Mouse (Mus musculus) kidney, embryonic 16.5 days (tissue): ENCODE results near the gene Thsd1. TPM values are rescaled to one million over a fixed set of nuclear protein-coding genes. Genes with fewer than 3 reads are reported as not detected.

Experiments used
- ATAC-seq: fragments of 200-750 bp; cut with Nextera tagmentation; 2 replicates; pipeline ENCODE4 v1.8.0; 2017; ENCODE audit warnings: moderate TSS enrichment; ENCODE audit not compliant: low FRiP score, low TSS enrichment
- H3K27ac ChIP-seq: fragments of 300-500 bp; sonication (generic); 2 replicates; pipeline ENCODE4 v1.5.1; 2014; ENCODE audit warnings: low read length
- H3K27me3 ChIP-seq: fragments of 300-500 bp; sonication (generic); 2 replicates; pipeline ENCODE4 v1.6.1; 2014; ENCODE audit warnings: low read length, control low read depth, mixed read lengths; ENCODE audit not compliant: insufficient read depth
- H3K36me3 ChIP-seq: fragments of 300-500 bp; sonication (generic); 2 replicates; pipeline ENCODE4 v1.6.1; 2014; ENCODE audit warnings: low read length, control low read depth, mixed read lengths; ENCODE audit not compliant: insufficient read depth
- H3K4me1 ChIP-seq: fragments of 300-500 bp; sonication (generic); 2 replicates; pipeline ENCODE4 v1.6.1; 2014; ENCODE audit warnings: low read length, control low read depth, mixed read lengths; ENCODE audit not compliant: insufficient read depth
- H3K4me2 ChIP-seq: fragments of 300-500 bp; sonication (generic); replicated peaks from 2 replicates; pipeline ENCODE4 v1.6.1; 2014; ENCODE audit warnings: low read depth, low read length
- H3K4me3 ChIP-seq: fragments of 300-500 bp; sonication (generic); 2 replicates; pipeline ENCODE4 v1.5.1; 2014; ENCODE audit warnings: mild to moderate bottlenecking, low read length
- H3K9ac ChIP-seq: fragments of 300-500 bp; sonication (generic); replicated peaks from 2 replicates; pipeline ENCODE4 v1.6.1; 2014; ENCODE audit warnings: low read length
- H3K9me3 ChIP-seq: fragments of 300-500 bp; sonication (generic); 2 replicates; pipeline ENCODE4 v1.6.1; 2016; ENCODE audit warnings: low read length, control low read depth
- WGBS: fragments of 180-500 bp; shearing (Covaris S2); extraction: QIAGEN DNeasy Blood & Tissue Kit; methylation state at CpG from one replicate; pipeline ENCODE4 v1.1.7; 2014; 5-methylcytosine and 5-hydroxymethylcytosine counted together
- polyA plus RNA-seq: library from polyadenylated mRNA; unstranded; fragments of >200 nt; fragmentation: Nextera tagmentation; extraction: Ambion mirVana; gene quantifications from 2 replicates; pipeline ENCODE4 v1.2.1, GENCODE M21; 2015

Gene Thsd1
- polyA plus RNA-seq, 1 experiment from 2014 or later = 18.1 TPM

GRCm38 (mm10) chr8:22260091-22260722 lies 33.1 kb downstream of the Thsd1 start:
- Histone ChIP-seq H3K4me3 (no peak overlapping the region), H3K27ac (peak overlapping the region; percentile 11; the same call in 1 of the 2 replicates), H3K27me3 (no peaks in the 10 kb centered on the region), H3K9ac (no peak overlapping the region), H3K36me3 (no peaks in the 10 kb centered on the region), H3K4me2 (no peak overlapping the region), H3K4me1 (no peaks in the 10 kb centered on the region; the same call in 1 of the 2 replicates), H3K9me3 (no peaks in the 10 kb centered on the region)
- ATAC-seq = no peak
- WGBS = 38% methylated on average over 9 of the region's 9 CpGs

- no peaks in the 10 kb centered on the region for H3K9me3 ChIP-seq
- H3K4me3 ChIP-seq = no peak overlapping the region
- no peak for ATAC-seq
- WGBS = 93% methylated on average over 3 of the region's 3 CpGs
- H3K27me3 ChIP-seq = no peaks in the 10 kb centered on the region
- H3K4me1 ChIP-seq = no peaks in the 10 kb centered on the region; the same call in 1 of the 2 replicates
- H3K27ac ChIP-seq = no peak overlapping the region
- H3K36me3 ChIP-seq = no peaks in the 10 kb centered on the region
- H3K4me2 ChIP-seq = no peak overlapping the region
- no peak overlapping the region for H3K9ac ChIP-seq
These were observed 35.2 kb downstream of the Thsd1 start for GRCm38 (mm10) chr8:22262267-22262666.

- WGBS = 79% methylated on average over 6 of the region's 6 CpGs
- Histone ChIP-seq H3K4me1 (no peaks in the 10 kb centered on the region; the same call in 1 of the 2 replicates), H3K4me3 (no peak overlapping the region), H3K9ac (no peak overlapping the region), H3K27me3 (no peaks in the 10 kb centered on the region), H3K36me3 (no peaks in the 10 kb centered on the region), H3K4me2 (no peak overlapping the region), H3K9me3 (no peaks in the 10 kb centered on the region), H3K27ac (no peak overlapping the region)
- ATAC-seq = no peak
These were observed 37.2 kb downstream of the Thsd1 start for GRCm38 (mm10) chr8:22264292-22264691.

GRCm38 (mm10) chr8:22264787-22265186 lies 37.7 kb downstream of the Thsd1 start:
- H3K4me1 ChIP-seq = no peaks in the 10 kb centered on the region; the same call in 1 of the 2 replicates
- no peak overlapping the region for H3K4me2 ChIP-seq
- H3K27ac ChIP-seq = no peak overlapping the region
- no peak overlapping the region for H3K9ac ChIP-seq
- no peaks in the 10 kb centered on the region for H3K9me3 ChIP-seq
- no peak overlapping the region for H3K4me3 ChIP-seq
- H3K27me3 ChIP-seq = no peaks in the 10 kb centered on the region
- no peaks in the 10 kb centered on the region for H3K36me3 ChIP-seq
- 86% methylated on average over 6 of the region's 6 CpGs for WGBS
- ATAC-seq = no peak

GRCm38 (mm10) chr8:22265194-22265593 lies 38.1 kb downstream of the Thsd1 start:
- WGBS = 88% methylated on average over 1 of the region's 1 CpGs
- no peak overlapping the region for H3K9ac ChIP-seq
- H3K27me3 ChIP-seq = no peaks in the 10 kb centered on the region
- no peaks in the 10 kb centered on the region for H3K9me3 ChIP-seq
- no peaks in the 10 kb centered on the region; the same call in 1 of the 2 replicates for H3K4me1 ChIP-seq
- no peaks in the 10 kb centered on the region for H3K36me3 ChIP-seq
- ATAC-seq = no peak
- H3K4me3 ChIP-seq = no peak overlapping the region
- no peak overlapping the region for H3K4me2 ChIP-seq
- H3K27ac ChIP-seq = no peak overlapping the region

GRCm38 (mm10) chr8:22266809-22267208 lies 39.7 kb downstream of the Thsd1 start:
- no peaks in the 10 kb centered on the region for H3K27me3 ChIP-seq
- 94% methylated on average over 3 of the region's 3 CpGs for WGBS
- H3K4me2 ChIP-seq = no peak overlapping the region
- H3K9me3 ChIP-seq = no peaks in the 10 kb centered on the region
- no peaks in the 10 kb centered on the region for H3K36me3 ChIP-seq
- no peak overlapping the region for H3K27ac ChIP-seq
- ATAC-seq = no peak
- no peak overlapping the region for H3K9ac ChIP-seq
- H3K4me3 ChIP-seq = no peak overlapping the region
- no peaks in the 10 kb centered on the region for H3K4me1 ChIP-seq

- Histone ChIP-seq H3K9ac (no peak overlapping the region), H3K9me3 (no peaks in the 10 kb centered on the region), H3K27me3 (no peaks in the 10 kb centered on the region), H3K36me3 (no peaks in the 10 kb centered on the region), H3K4me3 (no peak overlapping the region), H3K27ac (no peak overlapping the region), H3K4me2 (no peak overlapping the region), H3K4me1 (no peaks in the 10 kb centered on the region)
- 85% methylated on average over 3 of the region's 3 CpGs for WGBS
- no peak for ATAC-seq
These were observed 46.0 kb downstream of the Thsd1 start for GRCm38 (mm10) chr8:22273142-22273541.

GRCm38 (mm10) chr8:22274641-22275040 lies 47.5 kb downstream of the Thsd1 start:
- Histone ChIP-seq H3K9me3 (no peaks in the 10 kb centered on the region), H3K27ac (no peak overlapping the region), H3K27me3 (no peaks in the 10 kb centered on the region), H3K4me1 (no peaks in the 10 kb centered on the region), H3K4me2 (no peak overlapping the region), H3K36me3 (no peaks in the 10 kb centered on the region), H3K9ac (no peak overlapping the region), H3K4me3 (no peak overlapping the region)
- WGBS = 72% methylated on average over 10 of the region's 10 CpGs
- ATAC-seq = no peak

GRCm38 (mm10) chr8:22282999-22283491 lies 55.9 kb downstream of the Thsd1 start, which contains the start of gene Tpte:
Tpte (plus strand) TSS chr8:22283441.
- H3K36me3 ChIP-seq = no peaks in the 10 kb centered on the region

GRCm38 (mm10) chr8:22302326-22302725 lies 75.2 kb downstream of the Thsd1 start:
- Histone ChIP-seq H3K9me3 (no peaks in the 10 kb centered on the region), H3K4me3 (no peak overlapping the region), H3K4me1 (0 out of 2 replicates have a peak, but pooled peaks cover 4% of the 10 kb centered on the region), H3K27ac (no peak overlapping the region), H3K9ac (no peak overlapping the region), H3K27me3 (no peaks in the 10 kb centered on the region), H3K36me3 (no peaks in the 10 kb centered on the region), H3K4me2 (no peak overlapping the region)
- ATAC-seq = no peak
- WGBS = 39% methylated on average over 2 of the region's 2 CpGs

More at GRCm38 (mm10) chr8:22282999-22283491, 55.9 kb downstream of the Thsd1 start, which contains the start of gene Tpte:
- Histone ChIP-seq H3K9me3 (no peaks in the 10 kb centered on the region), H3K27me3 (no peaks in the 10 kb centered on the region), H3K9ac (no peak within 1 kb of the TSS), H3K4me3 (no peak within 1 kb of the TSS), H3K4me2 (no peak within 1 kb of the TSS), H3K27ac (no peak within 1 kb of the TSS), H3K4me1 (no peaks in the 10 kb centered on the region)
- WGBS = 70% methylated on average over 2 of the region's 2 CpGs
- ATAC-seq = no peak
